Mouse (Mus musculus) macrophage (primary cell): ENCODE measurements around the gene Pyroxd2. TPM values are rescaled to one million over a fixed set of nuclear protein-coding genes. Genes with fewer than 3 reads are reported as not detected.

ENCODE experiments used
- H3K27ac ChIP-seq: fragments of 350-480 bp; formaldehyde crosslinking; 2 replicates; pipeline ENCODE4 v1.9.0; 2021
- H3K36me3 ChIP-seq: fragments of 350-480 bp; formaldehyde crosslinking; 2 replicates; pipeline ENCODE4 v1.9.0; 2021; ENCODE audit errors: inconsistent target
- H3K4me3 ChIP-seq: fragments of 350-480 bp; formaldehyde crosslinking; 2 replicates; pipeline ENCODE4 v1.9.0; 2021; ENCODE audit errors: inconsistent target
- H3K79me2 ChIP-seq: fragments of 350-480 bp; formaldehyde crosslinking; 2 replicates; pipeline ENCODE4 v1.9.0; 2021; ENCODE audit errors: inconsistent target
- WGBS: methylation state at CpG from one replicate; pipeline ENCODE4 v1.1.7; 2026; ENCODE audit warnings: inconsistent platforms; ENCODE audit not compliant: missing documents; 5-methylcytosine and 5-hydroxymethylcytosine counted together
- polyA plus RNA-seq: library from polyadenylated mRNA; stranded (reverse); fragments of 250-400 nt; gene quantifications from 3 replicates; pipeline ENCODE4 v1.2.4, GENCODE M21; 2018; ENCODE audit warnings: inconsistent platforms

Pyroxd2 gene
- polyA plus RNA-seq, 1 experiment from 2014 or later, result 3.8 TPM

GRCm38 (mm10) chr19:42764398-42764797 is 11.8 kb upstream of the Pyroxd2 start:
- WGBS, result 95% methylated on average over 10 of the region's 10 CpGs
- Histone ChIP-seq H3K36me3 (peaks cover 78% of the 10 kb centered on the region), H3K79me2 (no peaks in the 10 kb centered on the region), H3K27ac (no peak overlapping the region), H3K4me3 (no peak overlapping the region)

- no peaks in the 10 kb centered on the region for H3K79me2 ChIP-seq
- WGBS, result 47% methylated on average over 6 of the region's 6 CpGs
- H3K4me3 ChIP-seq, result no peak overlapping the region
Measured at GRCm38 (mm10) chr19:42756671-42757070, 4.1 kb upstream of the Pyroxd2 start.

GRCm38 (mm10) chr19:42755148-42755870 is 2.7 kb upstream of the Pyroxd2 start:
- Histone ChIP-seq H3K79me2 (no peaks in the 10 kb centered on the region), H3K4me3 (no peak overlapping the region), H3K27ac (no peak overlapping the region), H3K36me3 (peaks cover 9% of the 10 kb centered on the region; the same call in 1 of the 2 replicates)
- WGBS, result 73% methylated on average over 14 of the region's 15 CpGs

More at GRCm38 (mm10) chr19:42756671-42757070, 4.1 kb upstream of the Pyroxd2 start:
- Histone ChIP-seq H3K36me3 (peaks cover 22% of the 10 kb centered on the region; the same call in 1 of the 2 replicates), H3K27ac (no peak overlapping the region)

GRCm38 (mm10) chr19:42753141-42753917 is 754 bp upstream of the Pyroxd2 start:
- H3K4me3 ChIP-seq, result peak overlapping the region; percentile 24; the same call in 1 of the 2 replicates
- H3K27ac ChIP-seq, result peak overlapping the region; percentile 88
- WGBS, result 5% methylated on average over 9 of the region's 11 CpGs
- H3K79me2 ChIP-seq, result no peaks in the 10 kb centered on the region
- H3K36me3 ChIP-seq, result no peaks in the 10 kb centered on the region; the same call in 1 of the 2 replicates

GRCm38 (mm10) chr19:42750196-42750595 is 2.4 kb downstream of the Pyroxd2 start:
- H3K4me3 ChIP-seq, result no peak overlapping the region
- H3K79me2 ChIP-seq, result no peaks in the 10 kb centered on the region
- 91% methylated on average over 11 of the region's 11 CpGs for WGBS
- no peaks in the 10 kb centered on the region for H3K36me3 ChIP-seq
- no peak overlapping the region for H3K27ac ChIP-seq

- Histone ChIP-seq H3K4me3 (no peak overlapping the region), H3K36me3 (no peaks in the 10 kb centered on the region), H3K27ac (no peak overlapping the region), H3K79me2 (no peaks in the 10 kb centered on the region)
- WGBS, result 96% methylated on average over 8 of the region's 8 CpGs
Measured at GRCm38 (mm10) chr19:42746702-42747101, 5.9 kb downstream of the Pyroxd2 start.

- Histone ChIP-seq H3K36me3 (no peaks in the 10 kb centered on the region), H3K27ac (no peak overlapping the region)
- WGBS, result 95% methylated on average over 4 of the region's 4 CpGs
Measured at GRCm38 (mm10) chr19:42745869-42746224, 6.7 kb downstream of the Pyroxd2 start.

GRCm38 (mm10) chr19:42745084-42745868 is 7.3 kb downstream of the Pyroxd2 start:
- WGBS, result 66% methylated on average over 7 of the region's 9 CpGs
- Histone ChIP-seq H3K4me3 (no peak overlapping the region), H3K79me2 (no peaks in the 10 kb centered on the region), H3K27ac (no peak overlapping the region), H3K36me3 (no peaks in the 10 kb centered on the region)

More at GRCm38 (mm10) chr19:42745869-42746224, 6.7 kb downstream of the Pyroxd2 start:
- no peaks in the 10 kb centered on the region for H3K79me2 ChIP-seq
- H3K4me3 ChIP-seq, result no peak overlapping the region

- Histone ChIP-seq H3K36me3 (no peaks in the 10 kb centered on the region), H3K79me2 (no peaks in the 10 kb centered on the region), H3K4me3 (no peak overlapping the region), H3K27ac (no peak overlapping the region)
- 13% methylated on average over 4 of the region's 4 CpGs for WGBS
Measured at GRCm38 (mm10) chr19:42744162-42744586, 8.4 kb downstream of the Pyroxd2 start.

- H3K4me3 ChIP-seq, result no peak overlapping the region
- no peak overlapping the region for H3K27ac ChIP-seq
- 94% methylated on average over 16 of the region's 16 CpGs for WGBS
- no peaks in the 10 kb centered on the region for H3K36me3 ChIP-seq
- H3K79me2 ChIP-seq, result no peaks in the 10 kb centered on the region
Measured at GRCm38 (mm10) chr19:42743261-42743660, 9.3 kb downstream of the Pyroxd2 start.

GRCm38 (mm10) chr19:42741884-42742283 is 10.7 kb downstream of the Pyroxd2 start:
- H3K27ac ChIP-seq, result no peak overlapping the region
- WGBS, result 89% methylated on average over 14 of the region's 14 CpGs
- H3K4me3 ChIP-seq, result no peak overlapping the region
- no peaks in the 10 kb centered on the region for H3K36me3 ChIP-seq
- H3K79me2 ChIP-seq, result no peaks in the 10 kb centered on the region

GRCm38 (mm10) chr19:42740163-42740899 is 12.2 kb downstream of the Pyroxd2 start:
- H3K4me3 ChIP-seq, result no peak overlapping the region
- H3K27ac ChIP-seq, result no peak overlapping the region
- 96% methylated on average over 8 of the region's 8 CpGs for WGBS
- H3K79me2 ChIP-seq, result no peaks in the 10 kb centered on the region
- no peaks in the 10 kb centered on the region for H3K36me3 ChIP-seq

- Histone ChIP-seq H3K79me2 (no peaks in the 10 kb centered on the region), H3K4me3 (no peak overlapping the region), H3K36me3 (no peaks in the 10 kb centered on the region), H3K27ac (no peak overlapping the region)
- 80% methylated on average over 5 of the region's 6 CpGs for WGBS
Measured at GRCm38 (mm10) chr19:42739734-42740133, 12.8 kb downstream of the Pyroxd2 start.

GRCm38 (mm10) chr19:42737753-42738152 is 14.8 kb downstream of the Pyroxd2 start:
- 96% methylated on average over 9 of the region's 9 CpGs for WGBS

More at GRCm38 (mm10) chr19:42737753-42738152, 14.8 kb downstream of the Pyroxd2 start:
- Histone ChIP-seq H3K79me2 (no peaks in the 10 kb centered on the region), H3K4me3 (no peak overlapping the region), H3K27ac (no peak overlapping the region), H3K36me3 (no peaks in the 10 kb centered on the region)
